8 mouse cellular contexts compared by ENCODE assay signal in the genomic region with DNA sequence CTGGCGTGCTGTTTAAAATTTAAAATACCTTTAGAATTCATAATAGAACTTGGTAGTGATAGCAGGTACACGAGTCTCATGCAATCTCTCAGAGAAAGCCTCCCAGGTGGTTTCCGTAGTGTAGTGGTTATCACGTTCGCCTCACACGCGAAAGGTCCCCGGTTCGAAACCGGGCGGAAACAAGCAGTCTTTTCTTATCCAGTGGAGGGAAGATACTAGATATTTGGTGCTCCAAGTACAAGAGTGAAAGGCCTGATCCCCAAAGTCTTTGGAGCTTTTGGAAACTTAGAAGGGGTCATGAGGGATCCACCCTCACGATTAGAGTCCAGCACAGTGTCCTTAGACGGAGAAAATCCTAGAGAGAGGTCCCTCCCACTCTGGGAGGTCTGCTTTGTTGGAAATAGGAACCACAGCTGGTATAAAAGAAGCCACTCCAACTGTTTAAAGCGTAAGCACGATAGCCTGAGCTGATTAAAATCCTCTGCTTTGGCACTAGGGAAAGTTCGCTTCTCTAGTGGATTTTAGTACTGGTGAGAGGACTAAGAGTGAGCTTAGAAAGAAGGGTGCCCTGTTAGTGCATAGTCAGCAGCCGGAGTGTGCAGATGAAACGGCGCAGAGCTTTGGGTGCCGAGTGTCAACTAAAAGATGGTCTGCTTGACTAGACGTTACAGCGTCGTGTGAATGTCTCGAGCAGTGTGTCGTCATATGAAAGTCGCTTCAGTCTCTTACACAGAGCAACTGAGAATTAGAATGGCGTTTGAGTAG. TPM values are rescaled to one million over a fixed set of nuclear protein-coding genes. Genes with fewer than 3 reads are reported as not detected.
DNase-seq lines count a peak whose midpoint lies in the region; ATAC-seq and TF ChIP-seq lines count a peak whose summit lies in the region.

No protein-coding gene starts in this region.

- no peak overlapping the region for H3K4me3 ChIP-seq in neural tube, embryonic 15.5 days (replicated peaks)
- peak overlapping the region; percentile 49 for H3K4me3 ChIP-seq in limb, embryonic 10.5 days
- no peak overlapping the region for H3K4me3 ChIP-seq in layer of hippocampus, adult 2 months

- H3K27me3 ChIP-seq in neural tube, embryonic 15.5 days (replicated peaks), result peaks cover 87% of the 10 kb centered on the region
- H3K27me3 ChIP-seq in limb, embryonic 10.5 days (ENCODE audit: low read depth, poor library complexity, severe bottlenecking), result peaks cover 75% of the 10 kb centered on the region

- H3K4me2 ChIP-seq in neural tube, embryonic 15.5 days, result no peak overlapping the region

- ATAC-seq in neural tube, embryonic 15.5 days (ENCODE audit: low FRiP score), result no peak

- WGBS in neural tube, embryonic 15.5 days, result 3% methylated on average over 27 of the region's 27 CpGs
- WGBS in limb, embryonic 10.5 days, result 2% methylated on average over 27 of the region's 27 CpGs

- H3K36me3 ChIP-seq in neural tube, embryonic 15.5 days, result no peaks in the 10 kb centered on the region
- no peaks in the 10 kb centered on the region for H3K36me3 ChIP-seq in limb, embryonic 10.5 days

- H3K9ac ChIP-seq in neural tube, embryonic 15.5 days (replicated peaks), result no peak overlapping the region

- H3K4me1 ChIP-seq in neural tube, embryonic 15.5 days, result peaks cover 5% of the 10 kb centered on the region; the same call in 1 of the 2 replicates
- H3K4me1 ChIP-seq in limb, embryonic 10.5 days, result peaks cover 30% of the 10 kb centered on the region

- H3K27ac ChIP-seq in neural tube, embryonic 15.5 days (replicated peaks), result no peak overlapping the region
- no peak overlapping the region for H3K27ac ChIP-seq in limb, embryonic 10.5 days
- H3K27ac ChIP-seq in layer of hippocampus, adult 2 months, result no peak overlapping the region

- DNase-seq in adrenal gland, postnatal 14 days, result peak; percentile 16
- DNase-seq in adrenal gland, adult 18-20 months (ENCODE audit: low spot score in 2 of 2), result no peak
- DNase-seq in neural tube, embryonic 10.5 days (ENCODE audit: extremely low spot score, low spot score), result peak; percentile 74
- peak; percentile 79 for DNase-seq in limb, embryonic 10.5 days (ENCODE audit: low spot score)
- peak; percentile 52 for DNase-seq in thymus, postnatal 14 days
- DNase-seq in layer of hippocampus, adult 2 months (ENCODE audit: low spot score in 2 of 2), result no peak
- DNase-seq in right cerebral cortex, adult 2 months (ENCODE audit: low spot score in 2 of 2), result no peak

- no peak for TF ChIP-seq CTCF in layer of hippocampus, adult 2 months (conservative IDR thresholded peaks at IDR 0.05)

- no peaks in the 10 kb centered on the region for H3K9me3 ChIP-seq in neural tube, embryonic 15.5 days (replicated peaks)
- no peaks in the 10 kb centered on the region for H3K9me3 ChIP-seq in limb, embryonic 10.5 days (replicated peaks)

RNA-seq across cellular contexts. Expression of a gene that starts 39.0 kb away (rescaled TPM):
- total RNA-seq in adrenal gland, postnatal 14 days (2021), result 0.56 and 1.3 TPM in 2 replicates
- 1 to 10 TPM; 2.0 to 3.3 TPM for total RNA-seq in adrenal gland, adult 18-20 months (2021)
- 1.8 and 3.5 TPM in 2 replicates for polyA plus RNA-seq in neural tube, embryonic 15.5 days (2015; fragmentation: Nextera tagmentation; extraction: Ambion mirVana)
- polyA plus RNA-seq in limb, embryonic 10.5 days (2016; fragmentation: Nextera tagmentation; extraction: Ambion mirVana), result 0.60 and 0.85 TPM in 2 replicates
- total RNA-seq in layer of hippocampus, adult 2 months (2021), result 1 to 10 TPM; 2.2 to 2.3 TPM

Comparison
In these comparisons a context has a peak if more than half of its experiments do, and no peak if none do; other contexts are left out.
1. DNase-seq: peak in adrenal gland, postnatal 14 days (single experiment), neural tube, embryonic 10.5 days (single experiment), limb, embryonic 10.5 days (single experiment) and thymus, postnatal 14 days (single experiment); none in adrenal gland, adult 18-20 months (0 of 2), layer of hippocampus, adult 2 months (0 of 2) and right cerebral cortex, adult 2 months (0 of 2).